Mouse (Mus musculus): ENCODE data around the gene Cnot6. TPM values are rescaled to one million over a fixed set of nuclear protein-coding genes. Genes with fewer than 3 reads are reported as not detected.

The Cnot6 gene
- total RNA-seq, 2 experiments from 2014 or later, result 47.6 to 48.9 TPM

DNA sequence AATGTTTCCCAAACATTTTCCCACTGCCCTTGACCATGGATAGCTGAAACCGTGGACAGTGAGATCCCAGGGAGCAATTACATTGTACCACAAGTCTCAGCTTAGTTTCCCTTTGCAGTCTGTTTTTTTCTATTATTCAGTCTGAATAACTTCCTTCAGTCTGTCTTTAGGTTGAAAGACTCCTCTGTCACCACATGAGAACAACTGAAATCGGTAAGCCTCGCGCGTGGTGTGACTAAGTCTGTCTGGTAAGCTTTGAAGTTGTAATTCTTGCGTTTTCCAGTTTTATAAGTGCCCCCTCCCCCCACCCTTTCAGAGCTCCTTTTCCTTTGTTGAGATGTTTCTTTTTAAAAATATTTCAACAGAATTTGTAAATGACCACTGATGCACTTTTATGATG lies 10.2 kb upstream of the Cnot6 start:
- intact Hi-C loops (cut with DNase I), result loop anchor here (10.0 kb wide), 1 partner anchor 232 kb away; no protein-coding TSS in a partner anchor
- no peak for DNase-seq (ENCODE audit: extremely low spot score in 1 of 2, low spot score in 2 of 2)

DNA sequence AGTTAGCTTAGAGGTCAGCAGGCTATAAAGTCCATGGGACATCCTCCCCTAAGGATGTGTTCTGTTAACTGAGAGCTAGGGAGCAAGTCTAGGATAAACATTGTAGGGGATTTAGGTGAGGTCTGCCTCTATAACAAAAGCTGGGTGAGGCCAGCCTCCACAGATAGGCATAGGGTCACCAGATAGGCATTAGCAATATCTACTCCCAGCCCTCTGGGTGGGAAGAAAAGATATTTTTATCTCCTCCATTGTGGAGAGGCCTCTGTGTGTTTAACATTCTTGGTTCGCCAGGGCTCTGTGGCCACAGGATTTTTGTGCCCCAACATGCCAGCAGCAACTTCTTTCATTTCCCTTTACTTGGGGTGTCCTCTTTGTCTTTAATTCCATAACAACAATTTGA lies 8.8 kb upstream of the Cnot6 start:
- no peak for DNase-seq (ENCODE audit: extremely low spot score in 1 of 2, low spot score in 2 of 2)

DNA sequence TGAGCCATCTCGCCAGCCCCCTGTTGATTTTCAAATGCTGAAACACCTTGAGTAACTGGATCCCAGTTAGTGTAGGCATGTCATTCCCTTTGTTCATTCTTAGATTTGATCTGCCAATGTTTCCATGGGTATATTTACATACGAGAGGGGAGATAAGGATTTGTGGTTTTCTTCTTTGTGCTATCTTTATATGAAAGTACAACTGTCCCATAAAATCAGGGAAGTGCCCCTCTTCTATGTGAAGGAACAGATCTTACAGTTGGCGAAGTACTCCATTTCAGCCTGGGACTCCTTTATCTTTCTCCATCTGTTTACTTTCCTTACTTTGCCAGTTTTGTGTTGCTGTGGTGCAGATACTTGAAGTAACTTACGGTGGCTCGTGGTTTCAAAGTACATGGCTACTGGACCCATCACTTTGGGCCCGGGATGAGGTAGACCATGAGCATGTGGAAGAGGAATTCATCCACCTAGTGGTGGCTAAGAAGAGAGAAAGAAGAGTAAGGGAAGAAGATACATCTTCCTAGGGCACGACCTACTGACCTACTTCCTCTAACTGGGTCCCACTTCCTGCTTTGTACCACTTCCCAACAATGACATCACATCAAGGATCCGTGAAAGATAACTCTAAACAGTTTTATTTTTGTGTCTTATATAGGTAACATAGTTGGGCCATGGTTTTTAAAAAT lies 7.1 kb upstream of the Cnot6 start:
- intact Hi-C loops (cut with DNase I), result loop anchor here (10.0 kb wide), 1 partner anchor 235 kb away; no protein-coding TSS in a partner anchor
- no peak for DNase-seq (ENCODE audit: extremely low spot score in 1 of 2, low spot score in 2 of 2)

More for the DNA sequence above, 8.8 kb upstream of the Cnot6 start:
- intact Hi-C loops (cut with DNase I), result loop anchor here (10.0 kb wide), 1 partner anchor 233 kb away; no protein-coding TSS in a partner anchor

DNA sequence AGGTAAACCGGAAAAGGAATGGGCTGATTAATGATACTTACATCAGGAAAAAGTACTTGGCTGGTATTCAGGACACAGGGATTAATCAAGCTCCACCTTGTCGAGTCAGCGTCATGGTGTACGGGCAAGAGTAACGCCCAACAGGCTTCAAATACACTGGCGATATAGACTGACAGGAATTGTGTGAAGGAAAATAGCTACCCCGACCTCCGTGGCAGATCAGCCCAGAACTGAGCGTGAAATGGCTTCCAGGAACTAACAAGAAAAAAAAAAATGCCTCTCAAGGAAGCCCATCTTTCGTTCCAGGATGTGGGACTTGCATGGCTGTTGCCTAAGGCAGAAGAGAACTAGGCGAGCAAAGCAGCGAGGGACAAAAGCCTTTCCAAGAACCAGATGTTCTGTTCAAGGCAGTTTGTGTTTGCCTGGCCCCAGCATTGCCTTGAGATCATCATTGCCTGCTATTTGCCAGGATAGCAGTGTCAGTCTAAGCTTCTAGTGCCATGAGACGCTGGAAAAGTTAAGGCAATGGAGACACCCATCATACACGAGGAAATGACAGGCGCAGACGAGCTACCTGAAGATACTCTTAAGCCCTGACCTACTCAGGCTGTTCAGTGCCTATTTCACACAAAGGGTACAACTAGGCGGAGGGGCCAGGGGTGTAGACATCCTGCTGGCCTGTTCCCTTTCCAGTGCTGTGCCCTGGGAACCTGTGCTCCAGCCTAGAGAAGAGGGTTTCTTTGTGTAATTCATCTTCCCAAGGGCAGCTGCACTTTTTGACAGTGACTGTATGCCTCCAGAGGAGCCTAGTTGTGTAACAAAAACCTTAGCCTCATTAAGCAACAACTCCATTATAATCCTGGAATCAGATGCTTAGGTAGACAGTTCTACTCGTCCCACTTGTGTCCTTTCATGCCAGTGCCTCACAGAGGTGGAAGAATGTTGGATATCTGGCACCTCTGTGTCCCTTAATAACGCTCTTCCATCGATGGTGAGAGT lies 1.1 kb upstream of the Cnot6 start:
- DNase-seq (ENCODE audit: extremely low spot score in 1 of 2, low spot score in 2 of 2), result no peak
- intact Hi-C loops (cut with DNase I), result loop anchor here (5.0 kb wide), 1 partner anchor 134 kb away; the partner anchor contains the start of gene Mapk9

DNA sequence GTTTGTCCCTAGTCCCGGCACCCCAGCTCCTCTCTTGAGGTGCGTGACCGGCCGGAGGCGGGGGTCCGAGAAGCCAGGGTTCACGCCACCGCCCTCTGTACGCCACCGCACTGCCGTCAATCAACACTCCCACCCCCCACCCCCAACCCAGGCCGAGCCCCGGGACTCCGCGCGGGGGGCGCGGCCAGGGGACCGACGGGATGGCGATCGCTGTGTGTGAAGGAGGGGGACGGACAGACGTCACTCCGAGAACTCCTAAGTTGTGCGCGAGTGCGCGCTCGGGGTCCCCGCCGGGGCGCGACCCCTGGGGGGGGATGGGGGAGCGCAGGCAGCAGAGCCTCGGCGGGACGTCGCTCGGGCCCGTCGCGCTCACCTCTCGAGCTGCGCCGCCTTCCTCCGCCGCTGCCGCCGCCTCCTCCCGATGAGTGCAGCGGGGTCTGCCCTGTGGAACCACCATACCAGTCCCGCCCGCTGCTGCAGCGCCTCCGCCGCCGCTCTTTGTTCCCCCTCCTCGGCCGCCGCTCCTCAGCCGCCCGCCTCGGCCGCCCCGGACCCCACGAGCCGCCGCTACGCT lies 455 bp downstream of the Cnot6 start:
- DNase-seq (ENCODE audit: extremely low spot score in 1 of 2, low spot score in 2 of 2), result peak in 1 of 2 experiments; percentile 68
- intact Hi-C loops (cut with DNase I), result loop anchor here (5.0 kb wide), 1 partner anchor 135 kb away; the partner anchor contains the start of gene Mapk9

DNA sequence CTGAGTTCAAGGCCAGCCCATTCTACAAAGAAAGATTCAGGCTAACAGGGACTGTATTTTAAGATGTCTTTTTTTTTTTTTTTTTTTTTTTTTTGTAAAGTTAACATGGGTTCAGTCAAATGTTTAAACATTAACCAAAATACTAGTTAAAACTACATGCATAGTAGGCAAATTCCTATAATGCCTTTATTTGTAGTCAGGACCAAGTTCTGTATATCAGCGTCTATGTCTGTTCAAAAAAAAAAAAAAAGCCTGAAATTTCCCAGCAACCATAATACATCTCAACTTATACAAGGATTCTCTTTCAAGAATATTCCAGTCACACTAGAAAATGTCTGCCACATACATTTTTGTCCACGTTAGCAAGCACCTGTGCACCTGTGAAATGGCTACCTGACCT lies 1.9 kb downstream of the Cnot6 start:
- intact Hi-C loops (cut with DNase I), result loop anchor here (5.0 kb wide), 1 partner anchor 137 kb away; the partner anchor contains the start of gene Mapk9
- DNase-seq (ENCODE audit: extremely low spot score in 1 of 2, low spot score in 2 of 2), result no peak

DNA sequence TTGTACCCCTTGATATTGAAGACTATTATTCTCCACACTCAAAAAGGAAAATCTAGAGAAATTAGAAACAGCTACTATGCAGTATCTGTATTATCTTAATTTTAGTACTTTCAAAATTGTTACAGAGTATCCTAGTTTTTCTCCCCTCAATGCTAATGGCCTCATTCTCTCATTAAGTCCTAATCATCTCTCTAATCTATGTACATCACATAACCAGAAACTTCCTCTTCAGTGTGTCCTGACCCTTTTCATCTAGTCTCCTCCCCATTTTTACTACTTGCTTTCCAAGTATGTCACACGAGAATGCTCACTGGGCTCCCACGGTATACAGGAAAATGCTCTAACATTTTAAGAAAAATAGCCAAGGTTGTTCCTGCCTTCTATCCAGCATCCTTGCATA lies 4.7 kb downstream of the Cnot6 start:
- DNase-seq (ENCODE audit: extremely low spot score in 1 of 2, low spot score in 2 of 2), result no peak
- intact Hi-C loops (cut with DNase I), result no loop called here

DNA sequence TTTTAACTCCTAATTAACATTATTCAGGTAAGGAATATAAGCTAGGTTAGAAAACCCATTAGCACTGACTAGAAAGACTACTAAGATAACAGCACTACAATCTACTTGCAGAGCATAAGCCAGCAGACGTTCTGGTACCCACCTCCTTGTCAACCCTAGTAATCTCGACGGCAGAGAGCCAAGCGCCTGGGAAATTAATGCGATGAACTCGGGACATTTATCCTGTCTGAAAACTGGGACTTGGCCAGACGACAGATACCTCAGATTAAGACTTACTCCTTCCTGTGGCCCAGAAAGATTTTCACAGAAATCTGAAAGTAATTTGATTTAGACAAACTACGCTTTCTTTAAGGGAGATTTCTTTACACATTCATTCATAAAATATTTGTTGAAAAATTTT lies 7.7 kb downstream of the Cnot6 start:
- no peak for DNase-seq (ENCODE audit: extremely low spot score in 1 of 2, low spot score in 2 of 2)
- intact Hi-C loops (cut with DNase I), result no loop called here

DNA sequence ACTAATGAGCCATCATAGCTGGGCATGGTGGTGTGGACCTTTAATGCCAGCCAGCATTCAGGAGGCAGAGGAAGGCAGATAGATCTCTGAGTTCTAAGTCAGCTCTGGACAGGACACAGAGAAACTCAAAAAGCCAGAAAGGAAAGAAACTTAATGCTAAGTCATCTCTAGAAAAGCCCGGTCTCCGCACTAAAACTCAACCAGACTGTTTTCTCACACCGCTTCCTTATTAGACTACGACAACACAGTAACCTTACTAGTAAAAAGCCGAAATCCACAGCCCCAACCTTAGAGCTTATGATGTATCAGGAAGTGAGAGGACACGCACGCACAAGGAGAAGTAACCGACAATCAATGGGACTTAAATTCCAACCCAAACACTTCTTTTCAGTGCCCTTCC lies 10.5 kb downstream of the Cnot6 start:
- DNase-seq (ENCODE audit: extremely low spot score in 1 of 2, low spot score in 2 of 2), result no peak
- intact Hi-C loops (cut with DNase I), result no loop called here

DNA sequence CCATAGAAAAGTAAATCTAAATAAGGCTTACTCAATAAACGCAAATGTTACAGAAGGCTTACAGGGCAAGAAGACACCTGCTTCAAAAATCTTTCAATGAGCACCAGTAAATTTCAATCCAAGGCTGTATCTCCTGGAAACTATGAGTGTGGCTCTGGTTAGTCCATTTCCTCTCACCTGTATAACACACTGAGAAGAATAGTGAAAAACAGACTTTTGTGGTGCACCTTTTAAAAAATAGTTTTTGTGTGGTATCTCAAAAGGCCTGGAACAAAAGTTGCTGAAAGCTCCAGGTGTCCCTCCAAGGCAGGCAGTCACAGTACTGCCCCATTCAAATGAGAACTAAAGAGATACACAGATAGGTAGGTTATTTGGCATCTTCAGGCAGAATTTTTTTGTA lies 13.4 kb downstream of the Cnot6 start:
- intact Hi-C loops (cut with DNase I), result no loop called here
- no peak for DNase-seq (ENCODE audit: extremely low spot score in 1 of 2, low spot score in 2 of 2)

DNA sequence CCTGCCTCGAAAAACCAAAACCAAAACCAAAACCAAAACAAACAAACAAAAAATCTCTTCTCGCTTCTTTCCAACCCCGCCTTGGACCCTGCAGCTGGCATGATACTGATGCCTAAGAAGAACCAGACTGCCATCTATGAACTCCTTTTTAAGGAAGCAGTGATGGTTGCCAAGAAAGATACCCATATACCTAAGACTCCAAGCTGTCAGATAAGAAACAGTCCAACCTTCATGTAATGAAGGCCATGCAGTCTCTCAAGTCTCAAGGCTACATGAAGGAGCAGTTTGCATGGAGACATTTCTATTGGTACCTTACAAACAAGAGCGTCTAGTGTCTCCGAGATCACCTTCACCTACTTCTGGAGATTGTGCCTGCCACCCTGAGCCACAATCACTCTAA lies 14.7 kb downstream of the Cnot6 start:
- no peak for DNase-seq (ENCODE audit: extremely low spot score in 1 of 2, low spot score in 2 of 2)
- intact Hi-C loops (cut with DNase I), result no loop called here

DNA sequence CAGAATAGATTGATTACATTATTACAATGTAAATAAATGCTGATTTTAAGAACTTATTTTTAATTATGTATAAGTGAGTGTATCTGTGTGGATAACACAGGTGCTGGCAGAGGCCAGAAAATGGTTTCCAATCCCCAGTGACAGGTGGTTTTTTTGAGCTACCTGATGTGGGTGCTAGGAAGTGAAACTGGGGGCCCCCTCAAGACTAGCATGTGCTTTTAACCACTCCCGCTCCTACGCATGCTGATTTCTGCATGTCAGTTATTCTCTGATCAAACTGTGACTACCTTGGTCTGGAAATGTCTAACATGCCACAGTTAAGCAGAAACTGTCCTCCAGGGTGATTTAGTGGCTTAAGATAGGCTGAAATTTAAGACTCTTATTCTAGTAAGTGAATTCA lies 16.1 kb downstream of the Cnot6 start:
- intact Hi-C loops (cut with DNase I), result no loop called here
- DNase-seq (ENCODE audit: extremely low spot score in 1 of 2, low spot score in 2 of 2), result no peak

DNA sequence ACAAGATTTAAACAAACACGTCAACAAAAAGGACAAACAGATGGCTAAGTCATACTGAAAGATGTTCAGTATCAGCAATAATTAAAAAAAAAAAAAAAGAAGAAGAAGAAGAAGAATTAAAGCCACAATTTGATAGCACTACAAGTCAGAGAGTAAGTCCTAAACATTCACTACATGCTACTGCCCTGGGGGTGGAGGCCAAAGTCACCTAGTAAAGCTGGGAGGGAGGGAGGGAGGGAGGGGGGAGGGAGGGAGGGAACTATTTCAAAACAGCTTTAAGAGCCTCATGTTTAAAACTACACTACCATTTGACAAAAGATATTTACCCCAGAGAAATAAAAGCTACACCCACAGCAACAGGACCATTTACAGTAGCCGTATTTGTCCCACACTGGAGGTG lies 16.8 kb downstream of the Cnot6 start:
- intact Hi-C loops (cut with DNase I), result no loop called here
- no peak for DNase-seq (ENCODE audit: extremely low spot score in 1 of 2, low spot score in 2 of 2)

DNA sequence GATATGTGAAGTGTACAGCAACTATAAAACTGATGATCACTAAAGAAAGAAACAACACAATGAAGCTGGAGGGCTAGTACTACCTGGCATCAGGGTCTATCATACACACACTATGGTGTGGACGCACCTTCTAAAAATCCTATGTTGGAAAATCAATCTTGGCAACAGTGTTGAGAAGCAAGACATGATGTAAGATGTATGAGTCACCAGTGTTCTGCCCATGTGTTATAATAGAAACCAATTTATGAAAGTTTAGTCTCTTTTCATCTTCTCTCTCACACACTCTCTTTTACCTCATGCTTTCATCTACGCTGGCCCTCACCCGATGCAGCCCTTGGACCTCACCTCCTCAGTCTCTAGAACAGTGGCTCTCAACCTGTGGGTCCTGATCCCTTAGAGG lies 17.5 kb downstream of the Cnot6 start:
- DNase-seq (ENCODE audit: extremely low spot score in 1 of 2, low spot score in 2 of 2), result no peak
- intact Hi-C loops (cut with DNase I), result no loop called here

DNA sequence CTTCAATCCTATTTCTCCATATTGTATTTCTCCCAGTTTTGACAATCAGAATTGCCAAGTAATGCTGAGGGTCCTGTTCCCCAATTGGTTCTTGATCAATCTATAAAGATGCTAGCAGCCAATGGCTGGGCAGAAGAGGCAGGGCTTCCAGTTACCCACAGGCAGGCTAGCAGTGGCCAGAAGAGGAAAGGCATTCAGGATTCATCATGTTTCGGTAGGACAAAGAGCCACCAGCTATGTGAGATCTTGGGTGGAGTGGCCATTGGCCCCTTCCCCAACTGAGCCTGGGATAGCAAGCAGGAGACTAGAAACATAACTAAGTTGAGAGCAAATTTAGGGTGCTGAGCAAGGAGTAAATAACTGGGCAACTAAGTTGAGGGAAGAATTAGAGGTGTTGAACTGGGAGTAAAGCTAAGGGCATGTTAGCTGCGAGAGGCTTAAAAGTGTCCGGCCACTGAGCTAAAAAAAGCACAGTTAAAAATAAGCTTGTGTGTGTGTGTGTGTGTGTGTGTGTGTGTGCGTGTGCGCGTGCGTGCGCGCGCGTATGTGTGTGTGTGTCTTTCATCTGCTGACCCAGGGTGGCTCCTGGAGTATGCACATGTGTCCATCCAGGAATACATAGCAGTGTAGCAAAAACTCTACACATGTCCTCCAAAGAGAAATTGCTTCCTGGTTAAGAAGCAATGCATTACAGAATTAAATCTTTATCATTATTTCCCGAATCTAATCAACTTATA lies 28.1 kb downstream of the Cnot6 start:
- intact Hi-C loops (cut with DNase I), result no loop called here
- DNase-seq (ENCODE audit: extremely low spot score in 1 of 2, low spot score in 2 of 2), result no peak

DNA sequence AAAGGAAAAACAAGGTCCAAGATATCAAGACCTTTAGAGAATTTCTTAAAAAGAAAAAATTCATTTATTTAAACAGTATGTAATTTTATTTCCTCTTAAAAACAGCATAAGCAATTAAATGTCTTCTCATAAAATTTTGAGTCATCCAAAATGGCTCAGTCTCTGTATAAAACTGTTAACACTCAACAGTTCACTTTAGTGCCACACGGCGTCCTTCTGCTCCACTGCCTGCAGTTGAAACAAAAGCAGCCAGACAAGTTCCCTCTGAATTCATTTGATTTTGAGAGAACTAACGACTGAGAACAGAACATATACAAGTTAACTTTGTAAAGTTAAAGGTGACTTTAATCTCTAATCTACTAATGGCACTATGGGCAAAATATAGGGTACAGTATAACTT lies 39.1 kb downstream of the Cnot6 start:
- DNase-seq (ENCODE audit: extremely low spot score in 1 of 2, low spot score in 2 of 2), result no peak
- intact Hi-C loops (cut with DNase I), result no loop called here

DNA sequence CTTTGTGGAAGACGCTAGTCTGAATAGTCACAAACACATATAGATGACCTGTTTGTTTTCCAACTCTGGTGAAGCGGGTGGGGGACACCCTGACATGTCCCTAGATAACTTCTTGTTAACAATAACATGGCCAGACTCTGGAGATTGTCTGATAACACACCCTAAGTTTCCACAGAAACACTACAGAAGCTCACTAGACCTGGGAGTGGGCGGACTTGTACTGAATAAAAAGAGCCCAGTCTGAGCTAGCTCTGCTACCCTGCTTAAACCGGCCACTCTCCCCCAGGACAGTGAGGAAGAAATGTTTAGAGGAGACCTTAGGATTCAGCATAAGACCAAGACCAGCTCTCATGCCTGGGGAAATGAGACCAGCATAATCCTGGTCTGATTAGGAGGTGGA lies 47.1 kb downstream of the Cnot6 start:
- DNase-seq (ENCODE audit: extremely low spot score in 1 of 2, low spot score in 2 of 2), result no peak
- intact Hi-C loops (cut with DNase I), result no loop called here

DNA sequence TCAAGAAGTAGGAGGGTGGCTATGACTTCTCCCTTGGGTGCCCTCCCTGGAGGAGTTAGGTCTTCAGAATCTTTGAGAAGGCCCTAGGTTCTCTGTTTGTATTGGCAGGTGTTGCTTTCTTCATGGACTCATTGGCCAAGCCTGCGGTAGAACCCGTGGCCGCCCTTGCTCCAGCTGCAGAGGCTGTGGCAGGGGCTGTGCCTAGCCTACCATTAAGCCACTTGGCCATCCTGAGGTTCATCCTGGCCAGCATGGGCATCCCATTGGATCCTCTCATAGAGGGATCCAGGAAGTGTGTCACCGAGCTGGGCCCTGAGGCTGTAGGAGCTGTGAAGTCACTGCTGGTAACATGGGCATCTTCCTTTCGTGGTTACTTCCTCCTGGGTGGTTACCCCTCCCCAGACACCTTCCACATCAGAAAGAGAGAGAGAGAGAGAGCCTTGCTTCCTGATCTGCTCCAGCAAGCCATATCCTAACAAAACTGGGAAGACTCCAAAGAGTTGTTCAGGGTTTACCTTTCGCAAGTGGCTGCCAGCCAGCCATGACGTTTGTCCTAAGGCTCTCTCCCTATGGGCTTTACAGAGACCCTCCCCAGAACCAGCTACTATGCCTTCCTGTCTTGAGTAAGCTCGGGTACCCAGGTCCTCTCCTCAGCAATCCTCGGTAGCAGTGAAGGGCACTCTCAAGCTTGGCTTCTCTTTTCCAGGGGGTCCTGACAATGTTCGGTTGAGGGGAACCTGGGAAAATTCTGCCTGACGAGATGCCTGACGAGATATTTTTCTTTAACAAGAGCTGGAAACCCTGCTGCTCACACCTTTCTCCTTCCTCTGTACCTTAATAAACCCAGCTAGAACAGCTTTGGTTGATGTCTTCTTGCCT lies 48.0 kb downstream of the Cnot6 start:
- no peak for DNase-seq (ENCODE audit: extremely low spot score in 1 of 2, low spot score in 2 of 2)
- intact Hi-C loops (cut with DNase I), result no loop called here
